Mouse (Mus musculus): ENCODE results near the gene Tpsg1.

Gene Tpsg1

GRCm38 (mm10) chr17:25368973-25369372 is at the start of gene Tpsg1:
Tpsg1 (plus strand) TSS chr17:25369273.
- no peak for DNase-seq

DNA sequence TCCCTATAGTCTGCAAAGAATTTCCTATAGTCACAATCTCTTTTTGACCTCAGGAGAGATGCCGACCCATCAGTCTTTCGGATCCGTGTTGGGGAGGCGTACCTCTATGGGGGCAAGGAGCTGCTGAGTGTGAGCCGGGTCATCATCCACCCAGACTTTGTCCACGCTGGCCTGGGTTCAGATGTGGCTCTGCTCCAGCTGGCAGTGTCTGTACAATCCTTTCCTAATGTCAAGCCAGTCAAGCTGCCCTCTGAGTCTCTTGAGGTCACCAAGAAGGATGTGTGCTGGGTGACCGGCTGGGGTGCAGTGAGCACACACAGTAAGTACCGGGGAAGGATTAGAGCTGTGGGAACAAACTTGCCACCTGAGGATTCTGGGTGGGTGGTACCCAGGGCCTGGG is 48.3 kb upstream of the Tpsg1 start:
- no peak for DNase-seq

GRCm38 (mm10) chr17:25322930-25323329 is 46.1 kb upstream of the Tpsg1 start:
- no peak for DNase-seq

- no peak for DNase-seq
These were observed 36.8 kb upstream of the Tpsg1 start for GRCm38 (mm10) chr17:25332321-25332720.

GRCm38 (mm10) chr17:25333943-25334342 is 35.1 kb upstream of the Tpsg1 start:
- peak; percentile 77 to 89 for DNase-seq

GRCm38 (mm10) chr17:25338218-25338617 is 30.9 kb upstream of the Tpsg1 start:
- no peak for DNase-seq

DNA sequence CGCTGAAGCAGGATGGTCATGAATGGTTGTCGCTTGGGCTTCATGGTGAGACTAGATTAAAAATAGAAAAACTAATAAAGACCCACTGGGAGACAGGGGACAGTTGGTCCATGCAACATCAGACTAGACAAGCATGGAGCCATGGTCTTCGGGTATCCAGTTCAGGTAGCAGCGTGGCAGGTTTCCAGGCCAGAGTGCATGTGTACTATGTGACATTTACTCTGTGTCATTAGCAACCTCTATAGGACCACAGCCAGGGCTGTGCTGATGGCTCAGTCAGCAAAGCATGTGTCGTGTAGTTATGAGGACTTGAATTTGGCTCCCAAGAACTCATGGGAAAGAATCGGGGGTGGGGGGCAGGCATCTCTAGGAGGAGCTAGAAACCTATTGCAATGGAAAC is 29.1 kb upstream of the Tpsg1 start:
- DNase-seq: no peak

GRCm38 (mm10) chr17:25341490-25341889 is 27.6 kb upstream of the Tpsg1 start:
- DNase-seq: no peak

GRCm38 (mm10) chr17:25345462-25345861 is 23.6 kb upstream of the Tpsg1 start, which contains the start of gene Tpsab1:
Tpsab1 (minus strand) TSS chr17:25345562.
- DNase-seq: no peak

DNA sequence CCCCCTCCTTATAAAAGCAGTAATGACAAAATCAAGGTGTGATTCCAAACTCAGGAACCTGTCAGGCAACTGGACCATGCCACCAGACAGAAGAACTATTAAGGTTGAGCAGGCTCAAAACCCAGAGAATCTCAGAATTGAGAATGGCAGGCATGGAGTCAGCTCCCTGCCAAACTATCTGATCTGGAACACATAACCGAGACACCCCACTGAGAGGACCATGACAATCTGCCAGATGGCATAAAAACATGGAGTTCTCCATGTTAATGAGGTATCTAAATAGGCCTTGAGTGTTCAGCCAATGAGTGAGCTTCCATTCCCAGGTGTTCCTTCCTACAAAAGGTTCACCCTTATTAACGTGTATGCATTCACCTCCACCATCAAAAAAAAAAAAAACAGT is 7.8 kb upstream of the Tpsg1 start:
- peak; percentile 33 to 50 for DNase-seq

GRCm38 (mm10) chr17:25363726-25364125 is 5.3 kb upstream of the Tpsg1 start:
- peak; percentile 53 to 73 for DNase-seq

DNA sequence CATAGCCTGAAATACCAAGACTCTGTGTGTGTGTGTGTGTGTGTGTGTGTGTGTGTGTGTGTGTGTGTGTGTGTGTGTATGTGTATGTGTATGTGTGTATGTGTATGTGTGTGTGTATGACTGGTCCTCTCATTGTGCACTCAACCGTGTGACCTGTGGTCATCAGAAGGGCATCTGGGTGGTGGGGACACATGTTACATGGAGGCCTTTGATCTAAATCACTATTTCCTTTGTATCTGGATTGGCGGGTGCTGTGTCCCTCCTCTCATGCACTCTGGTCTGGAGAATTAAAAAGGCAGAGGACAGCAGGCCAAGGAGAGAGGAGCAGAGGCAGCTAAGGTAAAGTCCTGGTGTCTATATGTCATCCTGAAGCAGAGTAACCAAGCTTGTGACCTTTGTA is 3.1 kb upstream of the Tpsg1 start, which contains the start of gene Tpsb2:
Gene Tpsb2, plus strand, starts transcription at position 301 of the 400 bp plus-strand sequence.
- DNase-seq: no peak

DNA sequence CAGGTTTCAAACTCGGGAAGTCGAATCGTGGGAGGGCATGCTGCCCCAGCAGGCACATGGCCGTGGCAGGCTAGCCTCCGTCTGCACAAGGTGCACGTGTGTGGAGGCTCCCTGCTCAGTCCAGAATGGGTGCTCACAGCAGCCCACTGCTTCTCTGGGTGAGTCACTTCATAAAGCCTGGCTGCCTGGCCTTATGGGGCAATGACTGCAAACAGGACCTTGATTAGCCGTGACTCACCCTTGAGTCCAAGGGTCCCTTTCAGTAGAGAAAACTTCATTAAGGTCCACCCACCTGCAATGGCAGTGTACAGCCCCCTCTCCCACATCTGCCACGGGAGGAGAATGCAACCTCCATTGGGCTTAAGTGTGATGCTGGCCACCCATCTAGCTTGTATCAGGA is 3.4 kb downstream of the Tpsg1 start:
- no peak for DNase-seq

- peak; percentile 19 to 48 for DNase-seq
These were observed 4.9 kb downstream of the Tpsg1 start for GRCm38 (mm10) chr17:25374011-25374410.

DNA sequence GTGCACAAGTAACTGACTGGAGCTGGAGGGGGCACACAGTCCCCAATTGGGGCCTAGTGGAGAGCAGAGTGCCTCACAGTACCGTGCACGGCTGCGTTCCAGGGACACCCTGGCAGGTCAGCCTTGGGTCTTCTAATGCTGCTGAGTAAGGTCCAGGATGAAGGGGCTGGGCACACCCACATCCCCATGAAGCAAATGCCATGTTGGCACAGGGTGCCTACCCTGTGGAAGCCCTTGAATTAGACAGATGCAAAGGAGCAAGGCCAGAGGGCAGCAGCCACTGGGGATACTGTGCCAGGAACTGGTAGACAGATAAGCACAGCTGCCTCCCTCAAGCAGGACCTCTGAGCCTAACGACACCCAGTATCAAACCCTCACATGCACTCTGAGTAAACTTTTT is 25.5 kb downstream of the Tpsg1 start:
- no peak for DNase-seq

- peak; percentile 91 to 93 for DNase-seq
These were observed 28.9 kb downstream of the Tpsg1 start for GRCm38 (mm10) chr17:25397804-25398519.

DNA sequence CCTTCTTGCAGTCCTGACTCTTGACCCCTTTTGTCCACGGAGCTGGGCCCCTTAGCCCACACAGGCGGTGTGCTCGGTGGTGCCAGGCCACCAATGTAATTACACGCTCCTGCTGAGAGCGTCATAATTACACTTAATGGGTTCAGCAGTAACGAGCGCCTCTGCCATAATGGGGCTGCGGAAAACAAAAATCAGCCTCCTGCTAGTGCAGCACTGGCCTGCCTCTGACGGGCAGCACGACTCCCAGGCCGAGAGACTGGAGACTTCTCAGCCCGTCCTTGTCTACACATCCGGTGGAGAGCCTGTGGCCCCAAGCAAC is 29.4 kb downstream of the Tpsg1 start:
- DNase-seq: no peak

DNA sequence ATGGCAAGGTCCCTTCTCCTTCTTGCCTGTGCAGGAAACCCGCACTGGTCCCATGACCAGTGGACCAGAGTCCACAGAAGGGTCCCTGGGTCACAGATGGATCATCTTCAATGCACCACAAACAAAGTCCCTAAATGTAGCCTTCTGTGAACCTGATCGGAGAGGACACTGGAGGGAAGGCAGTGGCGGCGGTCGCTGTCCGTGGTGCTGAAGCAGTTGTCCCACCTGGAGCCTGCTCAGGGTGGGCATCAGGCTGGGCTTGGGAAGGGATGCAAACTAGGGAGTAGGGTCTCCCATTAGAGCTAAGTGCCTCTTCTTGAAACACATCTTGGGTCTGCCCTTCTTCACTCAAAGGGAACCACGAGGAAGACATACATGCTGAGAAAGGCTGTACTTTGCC is 31.4 kb downstream of the Tpsg1 start:
- DNase-seq: no peak

GRCm38 (mm10) chr17:25401491-25401890 is 32.4 kb downstream of the Tpsg1 start:
- DNase-seq: no peak

DNA sequence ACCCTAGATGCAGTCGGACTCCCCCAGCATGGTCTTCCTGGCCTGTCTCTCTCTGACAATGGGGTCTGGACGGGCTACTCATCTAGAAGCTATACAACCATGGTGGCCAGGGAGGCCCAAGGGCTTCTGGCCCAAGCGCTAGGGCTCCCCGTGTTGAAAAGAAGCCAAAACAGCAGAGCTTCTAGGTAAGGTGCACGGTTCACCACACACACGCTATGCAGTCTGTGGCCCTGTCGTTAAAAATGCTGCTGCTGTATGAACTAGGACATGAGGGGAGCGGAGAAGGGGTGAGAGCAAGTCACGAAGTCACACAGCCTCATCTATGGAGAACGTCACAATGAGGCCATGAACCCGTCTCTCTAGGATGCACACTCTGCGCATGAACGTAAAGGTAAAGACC is 33.2 kb downstream of the Tpsg1 start:
- no peak for DNase-seq

DNA sequence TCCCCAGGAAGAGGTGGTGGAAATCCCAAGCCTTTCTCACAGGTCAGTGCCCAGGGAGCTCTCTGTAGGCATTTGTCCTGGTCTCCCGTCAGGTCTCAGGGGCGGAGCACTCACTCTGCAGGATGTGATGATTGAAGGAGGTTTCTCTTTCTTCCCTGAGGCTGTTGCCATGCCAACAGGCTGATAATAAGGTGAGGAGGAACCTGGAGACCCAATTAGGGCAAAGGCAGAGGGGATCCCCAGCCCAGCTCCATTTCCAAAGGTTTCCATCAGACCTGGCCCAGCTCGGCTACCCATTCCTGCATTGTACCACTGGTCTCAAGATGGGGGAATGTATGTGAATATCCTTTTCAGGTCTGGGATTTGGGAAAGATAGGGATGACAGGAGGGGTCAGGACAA is 35.1 kb downstream of the Tpsg1 start:
- no peak for DNase-seq

GRCm38 (mm10) chr17:25405224-25405895 is 36.3 kb downstream of the Tpsg1 start:
- no peak for DNase-seq

GRCm38 (mm10) chr17:25406011-25406441 is 37.0 kb downstream of the Tpsg1 start:
- peak in 1 of 2 experiments; percentile 47 for DNase-seq

GRCm38 (mm10) chr17:25407352-25407751 is 38.3 kb downstream of the Tpsg1 start:
- no peak for DNase-seq

Measured in cerebellum, postnatal 14 days (tissue).